Mouse (Mus musculus): ENCODE results near the gene Gm8271. TPM values are rescaled to one million over a fixed set of nuclear protein-coding genes. Genes with fewer than 3 reads are reported as not detected.
"Not testable (repeated sequence)": the region's sequence is repeated elsewhere in the genome, so short reads cannot be mapped to it uniquely, and the experiment has no call there.

The Gm8271 gene
- polyA plus RNA-seq (2015; fragmentation: Nextera tagmentation; extraction: Ambion mirVana): not detected in 2 replicates

DNA sequence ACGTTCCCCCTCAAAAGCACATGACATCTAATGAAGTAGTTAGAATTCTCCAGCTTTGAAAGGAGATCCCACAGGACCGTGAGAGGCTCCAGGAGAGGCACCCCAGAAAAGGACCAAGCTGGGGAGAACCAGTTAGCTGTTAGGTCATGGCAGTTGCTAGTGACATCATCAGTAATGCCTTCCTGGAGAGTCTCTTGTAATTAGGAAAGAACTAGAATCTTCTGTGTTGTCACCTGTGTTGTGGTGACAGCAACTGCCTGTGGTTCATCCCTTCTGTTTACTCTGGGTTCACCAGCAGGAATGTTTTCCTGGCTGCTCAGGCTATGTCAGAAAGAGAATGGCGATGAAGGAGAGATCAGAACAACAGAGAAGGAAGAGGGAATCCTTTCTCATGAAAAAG is at the start of gene Gm8271:
Gene Gm8271, plus strand, starts transcription at position 301 of the 400 bp plus-strand sequence.
- not testable (repeated sequence) for H3K9me3 ChIP-seq; ATAC-seq (ENCODE audit: low read depth); H3K36me3 ChIP-seq; H3K4me1 ChIP-seq (replicated peaks); H3K27ac ChIP-seq (replicated peaks); H3K4me2 ChIP-seq; H3K9ac ChIP-seq; H3K27me3 ChIP-seq; H3K4me3 ChIP-seq
- WGBS: no CpG with 5 or more reads among the region's 3 CpGs

DNA sequence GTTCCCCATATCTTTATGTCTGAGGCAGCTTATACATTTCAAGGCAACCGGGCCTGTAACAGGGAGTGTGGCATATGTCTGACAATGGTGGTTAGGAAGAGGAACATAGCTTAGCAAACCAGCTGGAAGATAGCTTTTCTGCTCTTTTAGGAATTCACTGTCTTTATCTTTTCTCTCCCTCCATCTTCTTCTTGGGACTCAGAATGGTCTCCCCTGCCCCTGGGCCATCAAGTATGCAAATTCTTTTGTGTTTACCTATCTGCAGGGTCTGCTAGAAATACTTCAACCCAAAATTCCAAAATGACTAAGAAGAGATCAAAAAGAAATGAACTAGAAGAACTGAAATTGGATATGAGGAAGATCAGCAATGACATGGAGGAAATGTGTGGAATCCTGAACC is 21.4 kb upstream of the Gm8271 start, which contains the start of gene Gm3317:
Gene Gm3317, plus strand, starts transcription at position 301 of the 400 bp plus-strand sequence.
- not testable (repeated sequence) for H3K4me3 ChIP-seq; H3K4me1 ChIP-seq (replicated peaks); H3K27me3 ChIP-seq; H3K9ac ChIP-seq; H3K27ac ChIP-seq (replicated peaks); H3K9me3 ChIP-seq; H3K36me3 ChIP-seq; ATAC-seq (ENCODE audit: low read depth); H3K4me2 ChIP-seq
- no CpG with 5 or more reads among the region's 1 CpGs for WGBS

Other genes with a start within 250 kb of the Gm8271 start
- not detected in 2 replicates for gene Gm8297, start 201.9 kb upstream of the Gm8271 start, polyA plus RNA-seq (2015; fragmentation: Nextera tagmentation; extraction: Ambion mirVana)
- gene Gm3298, start 169.9 kb upstream of the Gm8271 start, polyA plus RNA-seq (2015; fragmentation: Nextera tagmentation; extraction: Ambion mirVana): 1.8 TPM in 1 of 2 replicates, not detected in the other
- gene 4930555G01Rik, start 135.2 kb upstream of the Gm8271 start, polyA plus RNA-seq (2015; fragmentation: Nextera tagmentation; extraction: Ambion mirVana): not detected in 2 replicates
- 6.8 and 6.9 TPM in 2 replicates for gene Gm8281, start 114.8 kb upstream of the Gm8271 start, polyA plus RNA-seq (2015; fragmentation: Nextera tagmentation; extraction: Ambion mirVana)
- not detected in 2 replicates for gene Gm8279, start 54.3 kb upstream of the Gm8271 start, polyA plus RNA-seq (2015; fragmentation: Nextera tagmentation; extraction: Ambion mirVana)
- gene Gm3317, start 21.3 kb upstream of the Gm8271 start, polyA plus RNA-seq (2015; fragmentation: Nextera tagmentation; extraction: Ambion mirVana): not detected in 2 replicates
- not detected in 2 replicates for gene Gm3526, start 74.8 kb downstream of the Gm8271 start, polyA plus RNA-seq (2015; fragmentation: Nextera tagmentation; extraction: Ambion mirVana)
- not detected in 2 replicates for gene Gm3542, start 149.1 kb downstream of the Gm8271 start, polyA plus RNA-seq (2015; fragmentation: Nextera tagmentation; extraction: Ambion mirVana)
- 0.68 and 0.77 TPM in 2 replicates for gene Gm3500, start 203.3 kb downstream of the Gm8271 start, polyA plus RNA-seq (2015; fragmentation: Nextera tagmentation; extraction: Ambion mirVana)

Measured in neural tube, embryonic 13.5 days (tissue).